Mouse (Mus musculus) limb, embryonic 14.5 days (tissue): ENCODE results near the gene Col6a6. TPM values are rescaled to one million over a fixed set of nuclear protein-coding genes. Genes with fewer than 3 reads are reported as not detected.

Source experiments
- ATAC-seq: fragments of 200-750 bp; cut with Nextera tagmentation; 2 replicates; pipeline ENCODE4 v1.8.0; 2017; ENCODE audit warnings: low read depth, moderate number of reproducible peaks, moderate TSS enrichment; ENCODE audit not compliant: low FRiP score
- DNase-seq: peaks from one replicate; pipeline ENCODE4 v3.0.0-alpha.2; 2015; ENCODE audit warnings: low spot score
- H3K27ac ChIP-seq: fragments of 300-500 bp; sonication (generic); replicated peaks from 2 replicates; pipeline ENCODE4 v1.5.1; 2014; ENCODE audit warnings: low read depth, mild to moderate bottlenecking, low read length, moderate library complexity, mixed read lengths
- H3K27me3 ChIP-seq: fragments of 300-500 bp; sonication (generic); 2 replicates; pipeline ENCODE4 v1.6.1; 2014; ENCODE audit warnings: low read length, mixed read lengths; ENCODE audit not compliant: control insufficient read depth, insufficient read depth
- H3K36me3 ChIP-seq: fragments of 300-500 bp; sonication (generic); 2 replicates; pipeline ENCODE4 v1.6.1; 2014; ENCODE audit warnings: mild to moderate bottlenecking, low read length, moderate library complexity, mixed read lengths; ENCODE audit not compliant: control insufficient read depth, insufficient read depth
- H3K4me1 ChIP-seq: fragments of 300-500 bp; sonication (generic); 2 replicates; pipeline ENCODE4 v1.6.1; 2014; ENCODE audit warnings: antibody characterized with exemption, low read length, mixed read lengths; ENCODE audit not compliant: control insufficient read depth, insufficient read depth
- H3K4me2 ChIP-seq: fragments of 300-500 bp; sonication (generic); replicated peaks from 2 replicates; pipeline ENCODE4 v1.6.1; 2014; ENCODE audit warnings: low read depth, mild to moderate bottlenecking, low read length, moderate library complexity; ENCODE audit not compliant: severe bottlenecking
- H3K4me3 ChIP-seq: fragments of 300-500 bp; sonication (generic); replicated peaks from 2 replicates; pipeline ENCODE4 v1.5.1; 2014; ENCODE audit warnings: low read length
- H3K9ac ChIP-seq: fragments of 300-500 bp; sonication (generic); 2 replicates; pipeline ENCODE4 v1.6.1; 2014; ENCODE audit warnings: mild to moderate bottlenecking, low read depth, low read length, moderate library complexity; ENCODE audit not compliant: severe bottlenecking
- H3K9me3 ChIP-seq: fragments of 300-500 bp; sonication (generic); 2 replicates; pipeline ENCODE4 v1.6.1; 2016; ENCODE audit warnings: low read length; ENCODE audit not compliant: control insufficient read depth
- POLR2A ChIP-seq: fragments of 200-500 bp; IDR thresholded peaks from 2 replicates; pipeline ENCODE4 v1.8.0; 2012; ENCODE audit warnings: inconsistent platforms, mild to moderate bottlenecking, moderate library complexity, borderline replicate concordance; ENCODE audit not compliant: insufficient read depth, insufficient read length; ENCODE audit errors: extremely low read depth
- WGBS: fragments of 180-500 bp; shearing (Covaris S2); extraction: QIAGEN DNeasy Blood & Tissue Kit; methylation state at CpG from one replicate; pipeline ENCODE4 v1.1.7; 2014; 5-methylcytosine and 5-hydroxymethylcytosine counted together
- polyA plus RNA-seq, 2 experiments: library from polyadenylated mRNA; depleted of rRNA in 1 of 2; stranded (reverse) in 1 of 2; unstranded in 1 of 2; fragments of >200 nt; fragmentation: Nextera tagmentation in 1 of 2; extraction: Ambion mirVana in 1 of 2; gene quantifications; 2 replicates each; pipeline versions ENCODE4 v1.2.1 to v1.2.3; 2012 to 2014

The Col6a6 gene
- polyA plus RNA-seq, 2 experiments = 7.0 to 11.5 TPM

DNA sequence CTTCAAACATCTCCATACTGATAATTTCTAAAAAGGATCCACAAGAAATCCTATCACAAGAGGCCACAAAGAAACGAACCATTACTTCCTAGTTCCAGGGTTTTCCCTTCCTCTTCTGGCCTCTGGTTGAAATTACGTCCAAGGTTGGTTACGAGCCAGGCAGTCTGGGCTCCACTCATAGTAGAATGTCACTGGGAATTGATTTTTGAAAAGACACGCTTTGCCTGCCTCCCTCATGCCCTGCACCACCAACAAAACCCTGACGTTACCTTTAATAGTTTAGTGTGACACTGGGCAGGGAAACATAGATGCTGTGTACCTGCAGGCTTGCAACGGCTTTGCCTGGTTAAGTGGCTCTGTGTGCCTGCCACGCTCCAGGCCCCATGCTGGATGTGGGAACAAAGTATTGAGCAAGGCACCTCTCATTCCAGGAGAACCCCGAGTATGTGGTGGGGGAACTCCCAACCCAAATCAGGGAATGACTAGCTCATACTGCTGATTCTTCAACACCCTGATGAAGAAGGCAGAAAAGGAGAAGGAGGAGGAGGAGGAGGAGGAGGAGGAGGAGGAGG is 798 bp downstream of the Col6a6 start:
- 0 out of 2 replicates have a peak overlapping the region, but pooled peaks have one; percentile 10 for H3K4me2 ChIP-seq
- 43% methylated on average over 8 of the region's 8 CpGs for WGBS
- no peak overlapping the region for H3K27ac ChIP-seq
- TF ChIP-seq POLR2A = no peak
- H3K9me3 ChIP-seq = no peaks in the 10 kb centered on the region
- H3K36me3 ChIP-seq = no peaks in the 10 kb centered on the region
- DNase-seq (peak; percentile 37), ATAC-seq (no peak)
- 0 out of 2 replicates have a peak overlapping the region, but pooled peaks have one; percentile 7 for H3K9ac ChIP-seq
- peaks cover 10% of the 10 kb centered on the region; the same call in 1 of the 2 replicates for H3K4me1 ChIP-seq
- H3K4me3 ChIP-seq = no peak overlapping the region
- no peaks in the 10 kb centered on the region for H3K27me3 ChIP-seq

DNA sequence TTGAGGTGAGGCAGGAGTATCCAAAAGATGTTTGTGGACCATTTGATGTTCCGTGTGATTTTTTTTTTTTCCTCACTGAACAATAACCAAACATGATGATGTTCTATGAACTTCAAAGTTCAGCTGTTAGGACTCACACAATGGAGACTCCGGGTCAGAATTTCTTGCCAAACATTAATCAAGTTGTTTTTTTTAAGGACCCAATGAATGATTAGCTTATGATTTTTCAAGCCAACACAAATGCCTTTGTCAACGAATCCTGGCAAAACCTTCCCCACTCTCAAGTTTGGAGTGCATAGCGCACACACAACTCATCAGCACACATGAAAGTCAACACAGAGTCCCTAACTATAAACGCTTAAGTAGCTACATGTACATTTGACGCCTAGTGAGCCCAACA is 7.2 kb downstream of the Col6a6 start:
- Histone ChIP-seq H3K27me3 (no peaks in the 10 kb centered on the region), H3K4me1 (no peaks in the 10 kb centered on the region), H3K36me3 (no peaks in the 10 kb centered on the region), H3K4me3 (no peak overlapping the region), H3K27ac (no peak overlapping the region), H3K9me3 (no peaks in the 10 kb centered on the region), H3K4me2 (no peak overlapping the region), H3K9ac (no peak overlapping the region)
- ATAC-seq (no peak), DNase-seq (no peak)
- WGBS = 88% methylated on average over 6 of the region's 6 CpGs
- no peak for TF ChIP-seq POLR2A

DNA sequence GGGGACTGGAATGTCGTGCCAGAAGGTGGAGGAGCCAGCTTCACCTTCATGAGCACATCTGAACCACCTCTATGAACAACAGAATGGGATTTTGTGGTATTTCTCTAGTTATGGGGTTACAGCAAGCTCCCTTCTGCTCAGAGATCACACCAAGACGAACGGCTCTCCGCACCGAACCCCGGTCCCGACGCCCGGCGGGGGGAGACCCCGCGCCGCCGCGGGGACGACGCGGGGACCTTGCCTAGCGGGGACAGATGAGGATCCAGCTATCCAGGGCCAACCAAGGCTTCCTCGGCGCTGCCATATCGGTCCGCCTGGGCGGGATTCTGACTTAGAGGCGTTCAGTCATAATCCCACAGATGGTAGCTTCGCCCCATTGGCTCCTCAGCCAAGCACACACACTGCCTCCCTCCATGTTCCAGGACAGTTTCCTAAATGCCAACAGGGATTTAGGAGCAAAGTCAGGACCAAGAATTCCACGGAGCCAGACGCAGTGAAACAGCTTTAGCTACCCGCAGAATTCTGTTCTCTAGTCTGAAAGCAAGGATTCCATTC is 8.7 kb downstream of the Col6a6 start:
- Histone ChIP-seq H3K27ac (no peak overlapping the region), H3K4me2 (no peak overlapping the region), H3K9ac (no peak overlapping the region), H3K4me3 (no peak overlapping the region), H3K4me1 (no peaks in the 10 kb centered on the region), H3K9me3 (no peaks in the 10 kb centered on the region), H3K27me3 (no peaks in the 10 kb centered on the region), H3K36me3 (no peaks in the 10 kb centered on the region)
- no peak for ATAC-seq
- TF ChIP-seq POLR2A = no peak
- WGBS = 69% methylated on average over 22 of the region's 29 CpGs
- DNase-seq = no peak

DNA sequence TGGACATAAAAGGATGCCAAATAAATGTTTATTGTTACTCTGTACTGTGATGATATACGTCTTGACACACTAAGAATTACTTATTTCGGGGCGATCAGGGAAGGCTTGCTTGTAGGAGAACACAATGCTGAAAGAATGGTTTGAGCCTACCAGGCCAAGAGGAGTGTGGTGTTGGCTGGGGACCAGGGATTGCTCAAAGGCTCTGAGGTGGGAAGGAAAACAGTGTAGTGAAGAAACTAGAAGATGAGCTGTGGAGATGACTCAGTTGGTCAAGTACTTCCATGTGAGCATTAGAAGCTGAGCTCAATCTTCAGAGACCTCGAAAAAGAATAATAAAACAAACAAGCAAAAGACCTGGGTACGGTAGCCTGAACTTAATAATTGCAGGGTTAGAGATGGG is 13.5 kb downstream of the Col6a6 start:
- H3K36me3 ChIP-seq = no peaks in the 10 kb centered on the region
- no peak for DNase-seq
- TF ChIP-seq POLR2A = no peak
- WGBS = 86% methylated on average over 5 of the region's 5 CpGs
- no peak overlapping the region for H3K27ac ChIP-seq
- H3K4me2 ChIP-seq = no peak overlapping the region
- no peak overlapping the region for H3K9ac ChIP-seq
- no peak for ATAC-seq
- no peak overlapping the region for H3K4me3 ChIP-seq
- H3K9me3 ChIP-seq = no peaks in the 10 kb centered on the region
- no peaks in the 10 kb centered on the region for H3K4me1 ChIP-seq
- H3K27me3 ChIP-seq = no peaks in the 10 kb centered on the region

DNA sequence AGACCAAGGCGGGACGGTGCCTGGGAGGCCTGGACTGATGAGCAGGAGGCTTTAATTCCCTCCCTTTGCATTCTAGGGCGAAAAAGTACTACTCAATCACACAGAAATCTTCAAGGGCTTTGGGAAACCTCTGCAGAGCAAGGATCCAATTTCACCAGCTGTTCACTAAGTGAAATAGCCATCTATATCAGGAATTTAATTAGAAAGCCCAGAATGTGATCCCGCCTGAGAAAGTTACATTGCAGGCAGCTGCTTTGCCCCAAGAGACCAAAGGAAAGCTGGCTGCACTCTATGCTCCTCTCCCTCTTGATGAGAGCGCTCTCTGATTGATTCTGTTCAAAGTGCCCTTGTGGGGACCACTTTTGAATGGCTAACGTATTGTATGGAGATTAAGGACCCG is 16.5 kb downstream of the Col6a6 start:
- no peak overlapping the region for H3K4me2 ChIP-seq
- H3K9me3 ChIP-seq = no peaks in the 10 kb centered on the region
- 48% methylated on average over 7 of the region's 7 CpGs for WGBS
- H3K4me1 ChIP-seq = no peaks in the 10 kb centered on the region
- ATAC-seq (peak; percentile 73; the same call in 1 of the 2 replicates), DNase-seq (peak; percentile 79)
- H3K27me3 ChIP-seq = no peaks in the 10 kb centered on the region
- H3K27ac ChIP-seq = no peak overlapping the region
- H3K9ac ChIP-seq = no peak overlapping the region
- no peak overlapping the region for H3K4me3 ChIP-seq
- TF ChIP-seq POLR2A = no peak
- no peaks in the 10 kb centered on the region for H3K36me3 ChIP-seq

DNA sequence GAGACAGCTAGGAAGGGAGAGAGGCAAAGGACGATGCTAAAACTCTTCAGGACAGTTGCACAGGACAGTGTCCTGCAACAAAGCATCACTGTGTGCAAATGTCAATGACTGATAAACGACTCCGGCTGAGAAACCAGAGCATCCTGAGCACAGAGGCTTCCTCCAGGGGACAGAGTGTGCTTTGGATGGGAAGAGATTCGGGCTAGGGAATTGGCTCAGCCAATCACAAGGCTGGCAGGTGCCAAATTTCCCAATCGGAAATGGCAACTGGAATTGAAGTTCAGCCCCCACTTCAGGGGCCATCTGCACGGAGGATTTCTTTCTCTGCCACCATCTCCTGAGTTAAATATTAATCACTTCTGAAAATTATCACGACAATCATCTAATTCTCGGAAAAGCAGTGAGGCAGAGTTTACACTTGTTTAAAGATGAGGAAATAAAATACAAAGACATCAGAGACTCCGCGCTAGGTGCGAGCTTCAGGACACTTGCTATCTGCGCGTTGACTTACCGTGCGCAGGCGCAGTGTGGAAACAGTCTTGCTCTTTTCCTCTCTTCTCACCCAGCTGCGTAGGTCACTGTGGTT is 18.9 kb downstream of the Col6a6 start:
- Histone ChIP-seq H3K27me3 (no peaks in the 10 kb centered on the region), H3K36me3 (no peaks in the 10 kb centered on the region), H3K4me2 (no peak overlapping the region), H3K9me3 (no peaks in the 10 kb centered on the region), H3K4me3 (no peak overlapping the region), H3K9ac (no peak overlapping the region), H3K27ac (no peak overlapping the region), H3K4me1 (no peaks in the 10 kb centered on the region)
- no peak for ATAC-seq
- no peak for TF ChIP-seq POLR2A
- DNase-seq = no peak
- 85% methylated on average over 17 of the region's 17 CpGs for WGBS
